30 mouse cellular contexts compared by ENCODE assay signal in the genomic region with DNA sequence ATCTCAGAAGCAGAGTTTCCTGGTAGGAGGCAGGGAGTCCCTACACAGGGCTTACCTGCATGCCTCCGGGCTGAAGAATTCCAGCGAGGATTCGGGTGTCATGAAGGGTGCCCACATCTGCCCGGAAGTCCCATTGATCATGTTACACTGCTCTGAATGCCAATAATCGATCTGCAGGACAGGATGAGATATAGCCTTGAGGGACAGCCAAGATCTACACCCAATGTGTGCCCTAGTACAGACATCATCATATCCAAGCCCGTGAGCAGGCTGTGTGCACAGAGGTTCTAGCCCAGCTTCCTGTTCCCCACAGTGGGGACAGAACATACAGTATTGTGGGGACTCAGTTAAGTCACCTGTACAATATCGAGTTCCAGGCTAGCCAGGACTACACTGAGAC.
"Had no signal": no experiment of that assay in that cellular context is flagged by ENCODE, and none has a peak within 500 bp of the region (broad histone marks: within the 10 kb centered on the region; RNA-seq: fewer than 3 reads in every experiment).

No protein-coding gene starts in this region.

- H3K27me3 ChIP-seq: heart, embryonic 12.5 days; heart, embryonic 13.5 days; heart, embryonic 15.5 days; hindbrain, embryonic 12.5 days; hindbrain, embryonic 13.5 days; hindbrain, embryonic 15.5 days; kidney, embryonic 15.5 days had no signal

- H3K4me1 ChIP-seq: heart, embryonic 10.5 days; heart, embryonic 12.5 days; heart, embryonic 13.5 days; heart, embryonic 15.5 days; hindbrain, embryonic 10.5 days; hindbrain, embryonic 12.5 days; hindbrain, embryonic 13.5 days; hindbrain, embryonic 15.5 days; intestine, embryonic 15.5 days; kidney, embryonic 15.5 days had no signal

- H3K9ac ChIP-seq: heart, embryonic 12.5 days; heart, embryonic 13.5 days; heart, embryonic 15.5 days; hindbrain, embryonic 12.5 days; hindbrain, embryonic 13.5 days; hindbrain, embryonic 14.5 days; hindbrain, embryonic 15.5 days; intestine, embryonic 15.5 days; kidney, embryonic 15.5 days had no signal

- DNase-seq: heart, postnatal 10 days; heart, postnatal 14 days; heart, postnatal 36 days; heart, postnatal 4 days; kidney, adult 11 months; kidney, adult 18-20 months; kidney, adult 2 months; kidney, adult 8-10 months; kidney, adult 9 months; kidney, postnatal 10 days; kidney, postnatal 14 days; kidney, postnatal 25 days; kidney, postnatal 36 days; kidney, postnatal 4 days; layer of hippocampus, adult 9-11 months; layer of hippocampus, postnatal 36 days had no signal

- H3K4me3 ChIP-seq: heart, embryonic 10.5 days; heart, embryonic 12.5 days; heart, embryonic 13.5 days; heart, embryonic 15.5 days; hindbrain, embryonic 10.5 days; hindbrain, embryonic 12.5 days; hindbrain, embryonic 13.5 days; hindbrain, embryonic 15.5 days; intestine, embryonic 15.5 days; kidney, embryonic 15.5 days; layer of hippocampus, adult 2 months had no signal

- H3K27ac ChIP-seq: heart, embryonic 10.5 days; heart, embryonic 13.5 days; heart, embryonic 15.5 days; hindbrain, embryonic 10.5 days; hindbrain, embryonic 12.5 days; hindbrain, embryonic 13.5 days; hindbrain, embryonic 14.5 days; hindbrain, embryonic 15.5 days; hindbrain, postnatal 0 days; intestine, embryonic 15.5 days; kidney, embryonic 15.5 days; kidney, postnatal 0 days; layer of hippocampus, adult 2 months had no signal
